Mouse (Mus musculus) induced T-regulatory cell, adult 2 months (primary cell): ENCODE results near the gene Tbx1.

ENCODE experiments used
- DNase-seq: peaks from one replicate; pipeline ENCODE4 v3.0.0-alpha.2; 2012; ENCODE audit warnings: low read depth

Gene Tbx1

GRCm38 (mm10) chr16:18587847-18588737 lies 2.4 kb downstream of the Tbx1 start:
- no peak for DNase-seq

DNA sequence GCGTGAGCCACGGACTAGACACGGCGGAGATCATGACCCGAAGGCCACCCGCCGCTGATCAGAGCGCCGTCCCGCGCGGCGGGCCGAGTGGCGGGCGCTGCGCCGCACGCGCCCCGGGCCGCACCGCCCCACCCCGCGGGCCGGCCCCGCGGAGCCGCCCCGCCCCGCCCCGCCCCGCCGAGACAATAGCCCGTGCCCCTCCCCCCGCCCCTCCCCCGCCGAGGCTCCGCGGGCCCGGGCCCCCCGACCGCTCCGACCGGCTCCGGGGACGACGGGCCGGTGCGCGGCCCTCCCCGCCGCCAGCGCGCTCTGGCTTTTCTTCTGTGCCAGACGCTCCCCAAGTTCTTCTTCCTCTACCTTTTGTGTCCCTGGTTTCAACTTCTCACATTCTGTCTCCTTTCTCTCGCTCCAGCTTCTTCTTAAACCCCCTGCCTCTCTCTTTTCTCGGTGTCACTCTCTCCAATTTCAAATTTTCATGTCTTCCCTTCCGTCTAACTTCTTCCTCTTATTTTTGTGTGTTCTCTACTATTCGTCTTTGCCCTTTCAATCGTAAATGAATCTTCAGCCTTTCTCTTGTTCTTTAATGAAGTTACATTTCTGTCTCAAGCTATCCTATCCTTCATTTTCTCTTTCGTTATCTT lies 3.4 kb downstream of the Tbx1 start:
- peak; percentile 38 for DNase-seq

DNA sequence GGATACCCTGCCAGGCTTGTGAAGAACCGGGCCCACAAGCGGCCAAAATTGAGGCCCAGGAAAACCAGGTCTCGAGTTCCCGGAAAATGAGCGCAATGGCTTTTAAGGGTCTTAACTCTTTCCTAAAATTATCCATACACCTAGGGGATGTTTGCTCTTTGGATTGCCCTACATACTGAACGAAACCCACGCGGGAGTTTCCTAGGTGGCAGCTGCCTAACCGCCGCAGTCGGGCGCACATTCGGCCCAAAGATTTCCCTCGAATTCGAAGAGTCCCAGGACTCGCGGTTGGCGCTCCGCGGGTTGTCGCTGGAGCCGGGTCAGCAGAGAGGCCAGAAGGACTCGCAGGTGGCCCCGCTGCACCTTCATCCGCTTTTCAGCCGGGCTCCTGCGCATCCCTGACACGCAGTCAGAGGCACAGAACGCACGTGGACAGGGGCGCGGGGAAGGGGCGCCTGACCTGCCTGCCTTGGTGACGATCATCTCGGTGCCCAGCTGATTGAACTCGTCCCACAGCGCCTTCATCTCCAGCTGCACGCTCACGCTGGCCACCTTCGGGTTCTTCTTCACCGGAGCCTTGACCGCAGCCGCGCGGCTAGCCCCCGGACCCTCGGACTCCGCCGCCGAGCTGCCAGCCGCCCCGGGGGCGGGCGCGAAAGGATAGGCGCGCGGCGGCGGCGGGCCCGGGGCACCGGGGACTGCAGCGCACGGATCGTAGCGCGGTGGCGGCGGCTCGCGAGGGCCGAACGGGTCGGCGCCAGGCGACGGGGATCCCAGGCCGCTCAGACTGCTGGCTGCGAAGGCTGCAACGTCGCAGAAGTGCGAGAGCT lies 4.2 kb downstream of the Tbx1 start:
- DNase-seq: no peak

- no peak for DNase-seq
These were observed 4.8 kb downstream of the Tbx1 start for GRCm38 (mm10) chr16:18585676-18586075.

- no peak for DNase-seq
These were observed 5.5 kb downstream of the Tbx1 start for GRCm38 (mm10) chr16:18584901-18585510.

- no peak for DNase-seq
These were observed 6.7 kb downstream of the Tbx1 start for GRCm38 (mm10) chr16:18583673-18584357.

DNA sequence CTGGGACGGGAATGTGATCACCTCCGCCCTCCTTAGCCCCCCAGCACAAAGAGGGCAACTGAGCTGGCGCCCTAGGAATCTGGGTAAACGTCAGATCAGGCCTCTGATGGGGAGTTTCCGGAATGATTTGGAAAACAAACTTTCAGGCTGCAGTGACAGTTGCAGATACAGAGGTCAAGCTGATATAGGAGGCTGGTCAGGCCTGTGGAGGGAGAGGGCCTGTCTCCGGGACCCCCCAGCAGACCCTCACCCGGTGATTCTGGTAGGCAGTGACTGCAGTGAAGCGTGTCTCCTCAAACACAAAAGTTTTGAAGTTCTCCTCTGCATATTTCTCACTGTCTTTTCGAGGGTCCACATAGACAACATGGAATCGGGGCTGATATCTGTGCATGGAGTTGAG lies 7.3 kb downstream of the Tbx1 start:
- DNase-seq: no peak

DNA sequence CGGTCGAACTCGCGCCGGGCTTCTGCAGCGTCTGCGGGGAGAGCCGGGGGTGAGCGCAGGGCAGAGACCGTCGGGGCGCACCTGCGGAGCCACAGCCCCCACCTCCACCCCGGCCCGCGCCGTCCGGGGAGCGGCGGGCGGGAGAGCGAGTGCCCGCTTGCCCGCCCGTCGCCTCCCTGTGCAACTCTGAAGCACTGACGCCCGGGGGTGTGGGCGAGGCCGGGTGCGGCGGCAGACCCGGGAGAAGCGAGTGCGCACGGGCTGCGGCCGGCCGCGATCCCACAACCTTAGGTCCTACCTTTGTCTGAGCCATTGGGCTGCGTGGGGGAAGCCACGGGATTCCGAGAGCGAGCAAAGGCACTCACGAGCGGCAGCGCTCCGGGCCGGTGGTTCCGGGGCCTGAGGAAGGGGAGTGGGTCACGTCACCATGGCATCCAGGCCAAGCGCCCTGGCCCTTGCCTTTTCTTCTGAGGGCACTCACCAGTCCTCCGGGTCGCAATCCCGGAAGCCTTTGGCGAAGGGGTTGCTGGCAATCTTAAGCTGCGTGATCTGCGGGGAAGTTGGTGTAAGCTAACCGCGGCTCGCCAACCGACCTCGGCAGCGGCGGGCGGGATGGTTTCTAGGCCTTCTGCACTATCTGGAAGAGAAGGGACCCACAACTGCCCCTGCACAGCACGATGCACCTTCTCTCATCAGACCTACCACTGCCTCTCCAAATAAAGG lies 7.9 kb downstream of the Tbx1 start:
- no peak for DNase-seq

DNA sequence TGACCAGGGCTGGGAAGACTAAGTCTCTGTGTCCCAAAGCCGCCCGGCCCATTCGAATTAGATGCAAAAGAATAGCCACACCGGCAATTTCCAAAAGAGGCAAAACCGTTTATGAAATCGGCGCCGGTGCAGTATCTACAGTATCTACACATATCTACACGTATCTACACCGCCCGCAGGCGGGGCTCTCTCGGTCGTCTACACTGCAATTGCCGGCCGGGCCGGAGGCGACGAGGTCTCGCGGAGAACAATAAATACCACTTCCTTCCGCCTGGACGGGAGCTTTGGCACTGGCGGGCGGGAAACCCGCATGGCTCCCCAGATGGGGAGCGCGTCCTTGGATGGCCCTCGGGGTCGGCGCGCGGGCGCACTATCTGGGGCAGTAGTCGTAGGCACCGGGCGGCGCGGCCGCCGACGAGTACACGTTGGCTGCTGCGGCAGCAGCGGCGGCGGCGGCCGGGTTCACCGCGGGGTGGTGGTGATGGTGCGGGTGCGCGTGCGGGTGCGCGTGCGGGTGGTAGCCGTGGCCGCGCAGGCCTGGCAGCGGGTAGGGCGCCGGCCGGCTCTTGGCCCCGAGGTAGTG lies 8.8 kb downstream of the Tbx1 start:
- peak; percentile 29 for DNase-seq

DNA sequence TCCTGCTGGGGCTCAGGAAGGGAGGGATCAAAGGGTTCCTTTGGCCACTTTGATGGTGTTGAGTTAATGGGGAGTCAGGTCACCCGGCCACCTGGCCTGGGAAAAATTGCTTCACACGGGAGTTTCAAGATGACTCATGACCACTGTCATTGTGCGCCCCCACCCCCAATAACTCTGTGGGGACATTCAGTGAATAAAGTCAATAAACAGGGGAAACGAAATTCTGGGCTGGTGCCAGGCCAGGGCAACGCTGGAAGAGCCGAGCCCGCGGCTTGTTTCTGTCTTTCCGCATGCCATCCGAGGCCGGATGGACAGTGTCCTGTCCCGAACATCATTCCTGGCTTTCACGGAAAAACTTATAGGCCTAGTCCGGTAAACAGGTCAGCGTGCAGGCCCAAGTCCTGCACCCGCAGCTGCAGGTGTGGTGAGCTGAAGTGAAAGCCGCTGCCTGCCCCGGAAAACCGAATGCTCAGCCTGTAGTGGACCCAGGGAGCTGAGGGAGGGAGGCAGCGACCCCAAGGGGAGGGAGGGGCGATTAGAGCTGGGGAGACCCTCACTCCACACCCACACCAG lies 9.3 kb downstream of the Tbx1 start:
- no peak for DNase-seq

DNA sequence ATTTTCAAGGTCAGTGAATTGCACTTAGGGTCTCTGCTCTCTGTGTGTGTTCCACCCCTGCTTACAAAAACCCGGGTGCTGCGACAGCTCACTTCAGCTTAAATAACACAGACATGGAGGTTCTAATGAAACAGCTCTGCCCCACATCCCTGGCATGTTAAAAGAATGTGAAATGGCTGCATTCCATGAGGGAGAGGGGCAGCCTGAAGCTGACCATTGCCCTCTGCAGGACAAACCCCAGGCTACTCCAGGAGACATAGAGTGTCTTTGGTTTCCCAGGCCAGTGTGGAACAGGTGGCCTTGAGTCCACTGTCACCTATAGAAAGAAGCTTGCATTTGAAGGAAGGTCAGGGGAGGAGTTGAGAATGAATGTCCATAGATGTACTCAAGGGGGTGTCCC lies 10.1 kb downstream of the Tbx1 start:
- no peak for DNase-seq

DNA sequence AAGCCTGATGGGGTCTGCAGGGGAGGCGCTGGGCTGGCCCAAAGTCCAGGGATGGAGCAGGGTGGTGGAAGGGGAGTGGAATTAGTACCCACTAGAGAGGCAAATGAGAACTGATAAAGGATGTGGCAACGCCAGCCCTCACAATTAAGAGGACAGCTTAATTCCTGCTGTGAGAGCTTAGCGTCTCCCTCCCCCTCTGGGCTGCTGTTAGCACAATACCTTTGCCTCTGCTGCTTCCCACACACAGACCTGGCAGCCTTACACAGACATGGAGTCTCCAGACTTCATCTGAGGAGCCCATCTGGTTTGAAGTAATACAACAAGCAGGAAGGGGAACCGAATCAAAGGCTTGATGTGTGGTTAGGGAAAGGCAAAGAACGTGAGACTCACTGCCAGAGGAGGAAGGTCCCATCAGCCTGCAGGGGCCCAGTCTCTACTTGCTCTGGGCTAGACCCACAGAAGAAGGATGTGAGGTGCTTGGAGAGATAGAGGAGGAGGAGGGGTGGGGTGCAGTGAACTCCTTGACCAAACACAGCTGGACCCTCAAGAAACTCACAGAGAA lies 12.8 kb downstream of the Tbx1 start:
- DNase-seq: no peak

GRCm38 (mm10) chr16:18577071-18577470 lies 13.4 kb downstream of the Tbx1 start:
- no peak for DNase-seq

GRCm38 (mm10) chr16:18574196-18574595 lies 16.3 kb downstream of the Tbx1 start:
- no peak for DNase-seq

GRCm38 (mm10) chr16:18568599-18568998 lies 21.9 kb downstream of the Tbx1 start:
- no peak for DNase-seq

DNA sequence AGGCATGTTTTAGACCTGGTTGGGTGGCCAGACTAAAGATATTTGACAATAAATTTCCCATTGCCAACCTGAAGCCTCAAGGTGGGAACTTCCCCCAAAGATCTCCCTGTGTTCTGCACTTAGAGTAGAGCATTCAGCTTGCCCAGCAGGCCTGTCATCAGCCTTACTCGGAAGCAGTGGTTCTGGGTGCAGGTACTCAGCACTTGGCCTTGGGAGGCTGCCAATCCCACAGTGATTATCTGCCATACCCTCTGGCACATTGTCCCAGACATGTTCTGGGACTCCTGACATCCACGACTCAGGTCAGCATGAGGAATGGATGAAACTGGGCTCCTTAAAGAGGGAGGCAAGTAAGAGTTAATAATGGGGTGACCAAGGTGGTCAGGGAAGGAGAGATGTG lies 26.0 kb downstream of the Tbx1 start:
- DNase-seq: no peak

GRCm38 (mm10) chr16:18556461-18556860 lies 34.0 kb downstream of the Tbx1 start:
- DNase-seq: no peak

GRCm38 (mm10) chr16:18555235-18555935 lies 35.1 kb downstream of the Tbx1 start:
- no peak for DNase-seq

DNA sequence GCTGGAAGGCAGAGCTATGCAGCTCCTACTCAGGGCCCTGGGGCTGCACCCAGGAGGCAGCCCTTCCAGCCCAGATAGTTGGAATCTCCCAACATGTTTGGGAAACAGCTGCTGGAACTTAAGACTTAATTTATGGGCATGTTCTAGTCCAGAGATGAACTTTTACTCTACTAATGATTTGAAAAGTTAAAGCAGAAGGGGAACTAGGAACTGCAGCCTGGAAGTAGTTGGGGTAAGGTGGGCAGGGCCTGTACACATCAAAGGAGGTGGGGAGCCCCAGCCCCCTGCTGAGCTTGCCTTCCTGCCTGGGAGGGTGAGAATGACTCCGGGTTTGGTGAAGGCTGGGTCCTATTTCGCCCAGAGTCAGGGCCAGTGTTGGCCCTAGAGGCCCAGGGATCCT lies 35.8 kb downstream of the Tbx1 start:
- no peak for DNase-seq
